Mouse (Mus musculus) v-Abl transformed pro-B cells (cell line): ENCODE data around the gene Cul5.

Experiments used
- in situ Hi-C, 2 experiments: fragments of 400-800 bp; cut with MboI; formaldehyde crosslinking; loops; one replicate each; pipeline ENCODE4 v1.15.1; 2025; ENCODE audit not compliant: unreplicated experiment in 2 of 2

Cul5 gene

DNA sequence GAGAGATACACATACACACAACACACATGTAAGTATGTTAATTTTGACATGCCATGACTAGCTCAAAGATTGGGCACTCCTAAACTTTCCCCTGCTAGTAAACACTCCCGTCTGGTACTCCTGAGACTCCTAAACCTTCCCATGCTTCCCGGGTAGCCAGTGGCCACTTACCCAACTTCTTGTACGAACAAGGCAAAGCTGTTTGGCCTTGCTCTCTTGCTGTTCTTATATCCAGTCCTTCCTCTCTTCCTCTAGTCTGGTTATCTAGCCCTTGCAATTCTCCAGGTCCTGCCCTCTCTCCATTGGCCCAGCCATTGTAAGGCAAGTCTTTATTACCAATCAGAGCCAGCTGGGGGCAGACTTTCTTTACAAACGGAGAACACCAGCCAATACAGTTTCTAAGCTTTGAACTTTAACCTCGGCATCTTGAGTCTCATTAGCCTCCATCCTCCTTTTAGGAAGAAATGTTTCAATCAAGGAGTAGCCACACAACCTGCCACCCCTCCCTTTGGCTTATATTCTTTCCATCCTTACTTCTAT, at the start of gene Cul5:
Gene Cul5, minus strand, starts transcription at position 335 of the 540 bp plus-strand sequence.
- in situ Hi-C loops = loop anchor here (5.0 to 10.0 kb wide), 4 partner anchors 62 to 417 kb away; no protein-coding TSS in a partner anchor

DNA sequence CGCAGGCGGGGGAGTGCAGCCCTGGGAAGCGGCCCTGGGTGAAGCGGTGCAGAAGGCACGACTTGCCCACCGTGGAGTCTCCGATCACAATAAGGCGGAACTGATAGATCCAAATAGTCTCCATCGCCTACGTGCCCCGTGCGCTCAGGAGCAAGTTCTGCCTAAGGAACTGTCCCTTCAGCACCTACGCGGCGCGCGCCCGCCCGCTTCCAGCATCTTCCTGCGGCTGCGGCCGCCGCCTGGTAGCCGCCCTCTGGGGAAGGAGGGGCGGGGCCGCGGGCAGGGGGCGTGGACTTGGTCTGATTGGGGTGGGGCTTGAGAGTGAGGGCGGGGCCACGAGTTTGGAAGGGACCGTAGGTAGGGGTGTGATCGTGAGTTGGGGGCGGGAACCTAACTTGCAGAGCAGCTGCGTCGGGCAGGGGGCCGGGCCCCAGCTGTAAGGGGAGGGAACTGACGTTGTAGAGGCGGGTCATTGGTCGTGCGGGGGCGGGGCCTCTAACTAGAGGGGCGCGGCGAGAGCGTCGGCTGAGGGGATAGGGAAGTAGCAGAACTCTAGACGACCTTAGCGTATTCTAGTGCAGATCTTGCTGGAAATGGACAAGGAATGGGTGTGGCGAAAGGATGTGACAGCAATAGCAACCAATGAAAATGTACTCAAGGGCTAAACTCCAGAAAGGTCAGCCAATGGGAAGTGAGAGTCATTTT, 36.3 kb upstream of the Cul5 start, which contains the start of gene Rab39:
Gene Rab39, minus strand, starts transcription at position 241 of the 705 bp plus-strand sequence.
- in situ Hi-C loops = no loop called here

DNA sequence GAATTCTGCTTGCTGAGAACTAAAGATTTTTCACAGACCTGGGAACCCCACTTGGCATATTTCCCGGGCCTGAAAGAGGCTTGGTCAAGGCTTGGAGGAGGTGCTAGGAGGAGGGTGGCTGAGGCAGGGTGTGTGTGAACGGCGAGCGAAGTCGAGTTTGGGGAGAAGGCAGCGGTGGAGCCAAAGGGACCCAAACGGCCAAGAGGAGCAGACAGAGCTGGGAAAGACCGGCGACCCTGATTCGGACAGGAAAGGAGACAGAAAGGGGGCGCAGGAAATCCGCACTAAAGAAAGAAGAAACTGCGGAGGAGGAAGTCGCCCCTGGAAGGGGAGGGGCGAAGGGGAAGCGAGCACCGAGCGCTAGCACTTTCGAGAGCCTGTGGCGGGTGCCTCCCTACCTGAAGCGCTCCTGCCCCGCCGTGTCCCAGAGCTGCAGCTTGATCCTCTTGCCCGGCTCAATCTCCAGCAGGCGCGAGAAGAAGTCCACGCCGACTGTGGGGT, 35.7 kb upstream of the Cul5 start:
- in situ Hi-C loops = no loop called here

DNA sequence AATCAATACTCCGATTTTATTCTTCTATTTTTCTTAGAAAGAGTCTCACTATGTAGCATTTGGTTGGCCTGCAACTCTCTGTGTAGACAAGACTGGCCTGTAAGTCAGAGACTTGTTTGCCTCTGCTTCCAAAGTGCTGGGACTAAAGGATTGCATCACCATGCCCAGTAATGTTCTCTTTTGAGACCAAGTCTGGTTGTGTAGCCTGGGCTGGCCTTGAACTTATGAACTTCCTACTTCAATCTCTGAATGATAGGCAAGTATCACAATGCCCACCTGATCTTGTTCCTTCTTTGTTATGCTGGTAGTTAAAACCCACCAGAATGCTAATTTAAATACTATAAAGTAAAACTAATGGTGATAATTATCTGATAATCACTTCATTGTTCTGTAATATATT, 33.2 kb upstream of the Cul5 start:
- in situ Hi-C loops = no loop called here

DNA sequence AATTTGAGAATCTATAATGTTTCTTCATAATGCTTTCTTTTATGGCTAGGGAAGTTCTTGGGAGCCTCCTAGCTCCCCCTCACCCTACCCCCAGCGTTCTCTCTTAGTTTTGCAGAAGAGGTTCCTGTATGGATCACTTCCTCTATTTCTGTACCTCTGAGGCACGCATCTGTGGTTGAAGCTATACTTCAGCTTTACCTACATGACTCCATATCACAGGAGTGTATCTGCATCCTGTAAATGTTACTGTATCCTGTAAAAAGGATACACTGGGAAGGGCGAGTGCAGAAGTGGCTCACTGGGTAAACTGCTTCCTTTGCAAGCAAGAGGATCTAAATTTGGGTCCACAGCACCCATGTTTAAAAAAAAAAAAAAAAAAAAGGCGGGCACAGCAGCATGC, 30.7 kb upstream of the Cul5 start:
- in situ Hi-C loops = no loop called here

DNA sequence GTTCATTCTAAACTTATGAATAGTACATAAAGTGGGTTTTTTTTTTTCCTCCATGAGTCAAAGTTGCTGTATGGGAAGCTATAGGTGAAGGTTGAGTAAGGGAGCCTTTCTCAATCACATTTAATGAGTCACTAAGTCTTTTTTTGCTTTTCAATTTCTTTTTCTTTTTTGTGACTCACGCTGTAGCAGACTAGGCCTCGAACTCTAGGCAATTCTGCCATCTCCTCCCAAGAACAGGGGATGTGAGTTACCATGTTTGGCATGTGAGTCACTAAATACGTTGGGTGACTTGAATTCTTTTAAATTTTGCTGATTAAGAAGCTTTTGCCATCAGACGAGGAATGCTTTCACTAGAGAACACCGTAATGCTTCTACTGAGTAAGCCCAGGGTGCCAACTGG, 26.0 kb upstream of the Cul5 start:
- in situ Hi-C loops = loop anchor here in 1 of 2 experiments (25.0 kb wide), 1 partner anchor 1709 kb away; no protein-coding TSS in a partner anchor

DNA sequence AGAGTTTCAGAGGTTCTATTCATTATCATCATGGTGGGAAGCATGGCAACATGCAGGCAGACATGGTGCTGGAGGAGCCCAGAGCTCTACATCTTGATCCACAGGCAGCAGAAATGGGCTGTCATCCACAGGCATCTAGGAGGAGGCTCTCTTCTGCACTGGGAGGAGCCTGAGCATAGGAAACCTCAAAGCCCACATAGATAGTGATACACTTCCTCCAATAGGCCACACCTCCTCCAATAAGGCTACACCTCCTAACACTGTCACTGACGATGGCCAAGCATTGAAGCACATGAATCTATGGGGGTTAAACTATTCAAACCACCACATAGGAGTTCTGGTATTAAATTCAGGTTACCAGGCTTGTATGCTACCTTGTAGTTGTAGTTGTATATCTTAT, 23.9 kb upstream of the Cul5 start:
- in situ Hi-C loops = loop anchor here in 1 of 2 experiments (25.0 kb wide), 1 partner anchor 1706 kb away; no protein-coding TSS in a partner anchor

DNA sequence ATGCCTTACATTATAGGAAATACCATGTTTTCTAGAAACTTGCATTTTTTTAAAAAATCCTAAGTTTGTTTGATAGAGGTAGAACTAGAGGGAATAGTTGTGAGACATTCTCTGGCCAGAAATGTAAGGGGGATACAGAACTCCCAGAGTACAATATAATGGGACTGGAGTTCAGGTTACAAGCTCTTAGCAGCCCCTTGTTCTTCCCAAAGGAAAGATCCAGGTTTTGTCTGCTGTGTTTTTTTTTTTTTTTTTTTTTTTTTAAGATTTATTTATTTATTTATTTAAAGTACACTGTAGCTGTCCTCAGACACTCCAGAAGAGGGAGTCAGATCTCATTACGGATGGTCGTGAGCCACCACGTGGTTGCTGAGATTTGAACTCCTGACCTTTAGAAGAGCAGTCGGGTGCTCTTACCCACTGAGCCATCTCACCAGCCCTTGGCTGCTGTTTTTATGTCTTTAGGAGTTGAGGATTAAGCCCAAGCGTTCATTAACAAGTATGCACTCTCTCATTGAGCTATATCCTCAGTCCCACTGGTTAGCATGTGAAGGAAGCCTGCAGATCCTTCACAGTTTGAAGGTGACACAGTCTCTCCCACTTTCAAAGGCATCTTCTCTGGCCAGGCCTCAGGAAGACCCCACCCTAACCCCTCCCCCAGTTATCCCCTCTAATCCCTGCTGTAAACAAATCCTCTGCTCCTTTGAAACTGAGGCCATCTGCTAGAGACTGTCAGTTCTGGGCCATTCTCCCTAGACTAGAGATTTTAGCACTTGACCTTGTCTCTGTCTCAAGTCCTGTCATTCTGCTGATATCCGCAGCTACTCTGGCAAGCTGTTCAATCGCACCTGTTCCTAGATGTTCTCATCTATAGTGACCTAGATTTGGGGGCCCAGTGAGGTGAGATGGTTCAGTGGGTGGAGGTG, 22.2 kb upstream of the Cul5 start:
- in situ Hi-C loops = loop anchor here in 1 of 2 experiments (25.0 kb wide), 1 partner anchor 1705 kb away; no protein-coding TSS in a partner anchor

DNA sequence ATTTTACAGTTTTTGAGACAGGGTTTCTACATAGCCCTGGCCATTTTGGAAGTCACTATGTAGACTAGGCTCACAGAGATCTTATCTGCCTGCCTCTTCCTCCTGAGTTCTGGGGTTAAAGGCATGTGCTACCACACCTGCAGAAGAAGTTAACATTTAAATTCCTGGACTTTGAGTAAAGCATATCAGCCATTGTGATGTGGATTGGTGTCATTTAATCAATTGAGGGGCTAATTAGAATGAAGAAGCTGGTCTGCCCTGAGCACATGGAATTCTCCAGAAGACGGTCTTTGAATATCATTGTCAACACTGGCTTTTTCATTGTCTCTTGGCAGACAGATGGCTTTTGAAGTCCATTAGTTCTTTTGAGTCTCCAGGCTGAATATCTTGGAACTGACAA, 11.0 kb upstream of the Cul5 start:
- in situ Hi-C loops = loop anchor here in 1 of 2 experiments (25.0 kb wide), 1 partner anchor 1694 kb away; no protein-coding TSS in a partner anchor

DNA sequence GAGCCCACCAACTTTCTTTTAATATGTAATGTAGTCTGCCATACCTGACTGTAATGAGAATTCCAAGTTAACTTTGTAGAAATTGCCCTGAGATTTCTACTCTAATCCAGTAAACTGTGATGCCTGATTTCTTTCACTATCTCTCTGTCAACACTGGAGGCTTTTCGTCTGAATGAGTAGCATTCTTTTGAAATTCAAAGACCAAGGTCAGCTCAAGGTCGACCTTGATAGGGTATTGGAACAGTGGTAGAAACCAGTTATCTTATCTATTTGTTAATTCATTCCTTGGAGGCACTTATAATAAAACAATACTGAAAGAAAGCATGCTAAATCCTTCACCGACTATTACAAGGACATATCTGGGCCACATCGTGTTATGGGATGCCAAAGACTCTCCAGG, 7.1 kb upstream of the Cul5 start:
- in situ Hi-C loops = loop anchor here in 1 of 2 experiments (5.0 to 25.0 kb wide), 3 partner anchors 148 to 1690 kb away; no protein-coding TSS in a partner anchor

DNA sequence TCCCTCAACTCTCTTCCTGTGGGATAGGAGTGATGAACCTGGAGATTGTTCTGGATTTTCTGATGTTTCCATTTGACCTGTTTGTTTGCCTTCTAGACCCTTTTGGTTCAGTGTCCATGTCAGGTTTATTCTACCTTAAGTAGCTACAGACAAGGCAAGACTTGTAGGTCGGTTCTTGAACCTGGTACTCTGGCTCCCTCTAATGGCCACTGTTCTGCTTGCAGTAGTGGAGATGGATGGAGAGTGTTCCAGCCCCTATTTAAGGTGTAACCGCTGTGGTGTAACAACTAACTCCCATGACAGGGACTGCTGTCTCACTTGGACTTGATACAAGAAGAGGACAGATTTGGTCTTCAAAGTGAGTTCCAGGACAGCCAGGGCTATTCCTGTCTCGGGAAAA, 3.8 kb upstream of the Cul5 start:
- in situ Hi-C loops = loop anchor here (5.0 to 10.0 kb wide), 2 partner anchors 151 to 421 kb away; no protein-coding TSS in a partner anchor

DNA sequence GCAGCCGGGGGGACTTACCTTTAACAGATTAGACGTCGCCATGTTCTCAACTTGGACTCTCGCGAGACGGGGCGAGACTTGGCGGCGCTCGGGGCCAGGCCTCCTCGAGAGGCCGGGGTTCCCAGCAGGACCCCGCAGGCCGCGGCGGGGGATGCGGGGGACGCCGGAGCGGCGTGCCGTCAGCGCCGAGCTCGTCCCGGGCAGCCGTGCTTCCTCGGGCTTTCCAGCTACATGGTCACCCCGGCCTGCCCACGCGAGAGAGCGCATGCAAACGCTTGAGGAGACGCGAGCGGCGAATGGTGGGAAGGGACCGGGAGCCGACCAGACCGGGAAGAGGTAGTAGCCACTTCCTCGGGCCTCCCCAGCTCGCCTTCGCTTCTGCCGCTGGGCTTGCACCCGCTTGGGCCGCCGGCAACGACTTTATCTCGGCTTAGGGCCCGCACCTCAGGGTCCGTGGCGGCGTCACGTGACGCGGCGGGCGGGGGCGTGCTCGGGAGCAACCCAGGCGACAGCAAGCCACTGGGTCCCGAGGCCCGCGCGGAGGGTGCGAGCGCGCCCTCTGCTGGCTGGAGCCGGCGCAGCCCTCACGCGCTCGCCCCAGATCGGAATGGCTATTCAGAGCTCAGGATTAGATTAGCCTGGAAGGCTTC, 2.7 kb downstream of the Cul5 start:
- in situ Hi-C loops = loop anchor here (5.0 kb wide), 2 partner anchors 60 to 70 kb away; no protein-coding TSS in a partner anchor

DNA sequence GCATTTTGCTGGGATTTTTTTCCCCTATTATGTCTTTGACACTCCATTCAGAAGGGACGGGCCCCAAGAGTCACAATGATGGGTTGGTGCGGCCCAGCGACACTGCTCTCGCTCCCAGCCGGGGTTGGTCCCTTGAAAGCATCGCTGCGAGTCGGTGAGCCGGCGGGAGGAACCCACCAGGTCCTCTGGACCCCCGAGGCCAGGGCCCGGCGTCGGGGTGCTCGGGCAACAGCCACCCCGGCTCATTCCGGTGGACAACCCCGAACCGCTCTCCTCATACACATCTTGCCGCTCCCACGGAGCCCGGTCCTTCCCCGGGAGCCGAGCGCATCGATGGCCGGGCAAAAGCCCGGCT, 3.2 kb downstream of the Cul5 start:
- in situ Hi-C loops = loop anchor here (5.0 kb wide), 2 partner anchors 59 to 69 kb away; no protein-coding TSS in a partner anchor

DNA sequence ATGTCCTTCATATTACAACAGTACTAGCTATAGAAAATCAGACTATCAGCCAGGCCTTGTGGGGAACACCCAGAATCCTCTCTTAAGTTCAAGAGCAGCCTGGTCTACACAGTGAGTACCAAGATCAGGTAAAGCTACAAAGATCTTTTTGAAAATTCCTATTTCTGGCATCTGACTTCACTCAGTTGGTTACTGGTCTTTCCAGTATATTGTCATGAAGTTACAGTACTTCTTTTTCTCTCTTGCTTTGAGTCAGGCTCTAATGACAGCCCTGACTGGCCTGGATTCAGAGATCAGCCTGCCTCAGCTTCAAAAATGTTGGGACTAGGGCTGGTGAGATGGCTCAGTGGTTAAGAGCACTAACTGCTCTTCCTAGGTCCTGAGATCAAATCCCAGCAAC, 4.4 kb downstream of the Cul5 start:
- in situ Hi-C loops = loop anchor here (5.0 kb wide), 2 partner anchors 58 to 68 kb away; no protein-coding TSS in a partner anchor

DNA sequence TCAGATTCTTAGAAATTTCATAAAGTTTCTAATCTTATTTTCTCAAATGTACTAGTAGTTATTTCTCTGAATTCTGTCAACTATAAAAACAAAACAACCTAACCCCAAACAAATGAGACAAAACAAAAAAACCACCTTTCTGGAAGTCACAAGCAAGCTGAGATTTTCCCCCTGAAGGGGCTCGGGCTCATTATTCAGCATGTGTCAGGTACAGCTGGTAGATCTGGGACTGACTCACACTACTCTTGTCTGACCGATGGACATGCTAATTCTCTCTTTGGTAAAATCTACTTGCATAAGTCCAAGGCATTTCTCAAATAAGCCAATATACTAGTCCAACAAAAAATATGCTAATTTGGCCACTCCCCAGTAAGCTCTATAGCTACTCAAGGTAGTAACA, 5.0 kb downstream of the Cul5 start:
- in situ Hi-C loops = loop anchor here (5.0 kb wide), 2 partner anchors 58 to 68 kb away; no protein-coding TSS in a partner anchor

DNA sequence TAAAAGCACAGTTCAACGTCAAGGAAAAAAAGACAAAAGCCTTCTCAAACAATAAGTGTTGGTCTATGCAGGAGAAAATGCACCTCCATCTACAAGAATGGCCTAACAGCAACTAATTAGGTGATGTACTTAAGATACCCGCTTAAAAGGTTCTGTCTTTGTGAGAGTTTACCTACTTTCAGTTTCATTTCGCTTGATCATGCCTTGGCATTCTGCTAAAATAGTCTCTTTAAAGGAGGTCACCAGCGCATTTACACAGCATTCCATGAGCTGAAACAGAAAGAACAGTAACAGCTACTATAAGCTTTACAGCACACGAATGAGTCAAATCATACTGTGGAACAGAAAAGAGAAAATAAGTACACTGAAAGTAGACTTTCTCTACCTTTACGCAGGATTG, 35.0 kb downstream of the Cul5 start:
- in situ Hi-C loops = loop anchor here in 1 of 2 experiments (5.0 kb wide), 1 partner anchor 77 kb away; no protein-coding TSS in a partner anchor

DNA sequence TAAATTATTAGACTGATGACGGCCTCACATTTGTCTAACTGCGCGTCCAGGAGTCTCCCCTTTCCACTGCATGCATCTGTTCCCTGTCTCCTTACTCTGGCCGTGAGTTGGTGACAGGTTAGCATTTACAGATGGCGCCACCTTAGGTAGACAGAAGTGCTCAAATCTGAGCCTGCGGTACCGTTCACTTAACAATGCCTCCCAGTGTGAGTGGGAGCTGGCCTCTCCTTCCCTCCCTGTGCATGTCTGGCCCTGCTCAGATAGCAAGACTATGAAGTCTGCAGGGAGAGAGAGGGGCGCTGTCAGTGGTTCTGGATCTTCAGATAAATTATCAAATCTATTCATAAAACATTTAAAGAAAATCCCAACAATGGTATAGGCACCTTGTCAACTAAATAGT, 54.6 kb downstream of the Cul5 start:
- in situ Hi-C loops = no loop called here

DNA sequence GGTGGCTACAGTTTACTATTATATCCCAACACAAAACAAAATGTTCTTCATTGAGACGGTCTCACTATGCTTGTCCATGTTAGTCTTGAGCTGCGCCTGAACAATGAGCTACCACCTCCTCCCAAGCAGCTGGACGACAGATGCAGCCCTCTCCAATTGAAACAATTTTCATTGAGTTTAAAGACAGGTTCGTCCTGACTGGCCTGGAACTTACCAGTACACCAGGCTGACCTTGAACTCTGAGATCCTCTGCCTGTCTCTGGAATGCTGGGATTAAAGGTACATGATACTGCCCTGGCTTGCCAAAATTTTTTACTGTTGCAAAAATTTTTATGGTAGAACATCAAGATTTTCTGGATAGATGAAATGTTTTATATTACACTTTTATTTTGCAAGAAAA, 55.5 kb downstream of the Cul5 start:
- in situ Hi-C loops = no loop called here

DNA sequence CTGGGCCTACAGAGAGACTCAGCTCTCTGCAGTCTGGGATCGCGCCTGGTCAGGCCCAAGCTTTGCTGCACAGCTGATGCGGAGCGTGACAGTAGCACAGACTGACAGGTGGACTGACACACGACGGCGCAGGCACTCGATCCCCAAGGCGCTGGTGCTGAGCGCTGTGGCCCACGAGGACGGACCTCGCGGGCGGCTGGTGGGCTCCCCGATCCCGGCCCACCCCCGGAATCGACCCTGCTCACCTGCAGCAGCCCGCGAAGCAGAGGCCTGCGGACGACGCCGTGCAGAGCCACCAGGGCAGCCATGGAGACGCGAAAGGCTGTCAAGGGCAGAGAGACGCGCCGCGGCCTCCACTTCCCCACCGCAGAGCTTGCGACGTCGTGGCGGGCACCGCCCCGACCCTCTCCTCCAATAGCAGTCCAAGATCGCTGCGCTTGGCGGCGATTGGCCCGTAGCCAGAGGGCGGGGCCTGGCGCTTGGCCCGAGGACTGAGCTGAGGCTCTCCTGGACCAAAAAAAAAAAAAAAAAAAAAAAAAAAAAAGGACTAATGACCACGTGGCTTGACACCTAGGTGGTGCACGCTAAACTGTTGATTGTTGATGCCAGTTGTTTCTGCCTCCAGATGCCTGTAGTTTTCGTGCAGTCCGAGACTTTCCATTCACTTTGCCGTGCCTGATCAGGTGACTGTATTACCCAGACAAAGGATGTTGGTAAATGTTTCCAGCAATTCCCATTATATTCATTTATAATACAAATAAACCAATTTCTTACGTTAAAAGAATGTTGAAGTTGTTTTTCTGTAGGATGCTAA, 59.6 kb downstream of the Cul5 start, which contains the start of gene Acat1:
Gene Acat1, minus strand, starts transcription at position 415 of the 814 bp plus-strand sequence.
- in situ Hi-C loops = loop anchor here in 1 of 2 experiments (5.0 kb wide), 1 partner anchor 57 kb away; no protein-coding TSS in a partner anchor
